Mouse (Mus musculus) R1 (cell line): ENCODE measurements at regions not wholly inside any gene's neighbourhood (a gene's known extent, or its start where the extent isn't known, plus 50 kb on each side); places are given as distances from the start of the nearest gene placed in this dataset.

Experiments used
- DNase-seq: peaks from one replicate; pipeline ENCODE4 v3.0.0-alpha.2; 2018; ENCODE audit warnings: low read depth, low spot score

- no peak for DNase-seq
Measured at GRCm38 (mm10) chr17:76703823-76704222, 1152.1 kb upstream of the Fam98a start.

- DNase-seq = no peak
Measured at GRCm38 (mm10) chr17:76696219-76696618, 1144.5 kb upstream of the Fam98a start.

- DNase-seq = no peak
Measured at GRCm38 (mm10) chr17:76658056-76658455, 1106.3 kb upstream of the Fam98a start.

- no peak for DNase-seq
Measured at GRCm38 (mm10) chr17:76625976-76626375, 1074.2 kb upstream of the Fam98a start.

GRCm38 (mm10) chr17:76605237-76605636 is 1053.5 kb upstream of the Fam98a start:
- DNase-seq = no peak

- no peak for DNase-seq
Measured at GRCm38 (mm10) chr17:76578323-76578722, 1026.6 kb upstream of the Fam98a start.

- no peak for DNase-seq
Measured at GRCm38 (mm10) chr17:76559725-76560124, 1008.0 kb upstream of the Fam98a start.

- DNase-seq = no peak
Measured at GRCm38 (mm10) chr17:76545566-76545965, 993.8 kb upstream of the Fam98a start.

GRCm38 (mm10) chr17:76535772-76536171 is 984.0 kb upstream of the Fam98a start:
- no peak for DNase-seq

GRCm38 (mm10) chr17:76501732-76502131 is 950.0 kb upstream of the Fam98a start:
- no peak for DNase-seq

- DNase-seq = peak; percentile 82
Measured at GRCm38 (mm10) chr17:76500446-76500845, 948.7 kb upstream of the Fam98a start.

GRCm38 (mm10) chr17:76499981-76500380 is 948.2 kb upstream of the Fam98a start:
- DNase-seq = peak; percentile 99

- no peak for DNase-seq
Measured at GRCm38 (mm10) chr17:76487347-76487746, 935.6 kb upstream of the Fam98a start.

GRCm38 (mm10) chr17:76484130-76484529 is 932.4 kb upstream of the Fam98a start:
- no peak for DNase-seq

GRCm38 (mm10) chr17:76451296-76451834 is 899.6 kb upstream of the Fam98a start:
- DNase-seq = peak; percentile 49
